Mouse (Mus musculus): ENCODE data around the gene Cfdp1. TPM values are rescaled to one million over a fixed set of nuclear protein-coding genes. Genes with fewer than 3 reads are reported as not detected.
A peak's percentile ranks its signal among the peaks of the same experiment; 100 is the strongest.

Gene Cfdp1
- polyA plus RNA-seq, 1 experiment, result 2.4 TPM

DNA sequence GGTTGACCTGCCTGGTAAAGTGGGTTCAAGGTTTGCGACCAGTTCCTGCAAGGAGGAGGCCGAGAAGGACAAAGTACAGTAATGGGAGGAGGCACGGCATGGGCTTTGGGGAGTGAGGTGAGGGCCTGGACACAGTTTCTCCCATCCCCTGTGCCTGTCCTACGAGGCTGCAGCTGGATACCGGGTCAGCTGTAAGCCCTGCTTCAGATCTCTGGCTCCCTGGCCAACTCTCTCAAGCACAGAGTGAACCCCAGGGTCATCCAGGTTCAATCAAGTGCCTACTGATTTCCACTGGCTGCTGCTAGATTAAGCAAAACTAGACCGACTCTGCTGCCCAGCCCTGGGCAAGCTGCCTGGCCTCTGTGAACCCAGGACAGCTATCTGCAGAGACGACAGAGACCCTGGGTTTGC is 113.8 kb downstream of the Cfdp1 start:
- no peak for TF ChIP-seq CTCF (IDR thresholded peaks at IDR 0.05; ENCODE audit: extremely low read depth, insufficient read depth, insufficient read length, insufficient replicate concordance)
- no peak for TF ChIP-seq POLR2A (IDR thresholded peaks at IDR 0.05; ENCODE audit: low read depth, low read length)
- Histone ChIP-seq H3K36me3 (ENCODE audit: control insufficient read depth, insufficient read depth, low read length) (no peaks in the 10 kb centered on the region), H3K27ac (ENCODE audit: insufficient read depth, low read length) (no peak overlapping the region), H3K4me1 (ENCODE audit: control insufficient read depth, insufficient read depth, insufficient read length) (no peaks in the 10 kb centered on the region; the same call in 1 of the 2 replicates), H3K4me3 (ENCODE audit: extremely low read depth, insufficient read depth, insufficient read length) (no peak overlapping the region), H3K27me3 (ENCODE audit: control insufficient read depth, insufficient read depth, low read length) (peaks cover 12% of the 10 kb centered on the region)
- WGBS, result 82% methylated on average over 7 of the region's 7 CpGs
- no peak for DNase-seq (ENCODE audit: low read depth in 1 of 2, low spot score in 2 of 2)

DNA sequence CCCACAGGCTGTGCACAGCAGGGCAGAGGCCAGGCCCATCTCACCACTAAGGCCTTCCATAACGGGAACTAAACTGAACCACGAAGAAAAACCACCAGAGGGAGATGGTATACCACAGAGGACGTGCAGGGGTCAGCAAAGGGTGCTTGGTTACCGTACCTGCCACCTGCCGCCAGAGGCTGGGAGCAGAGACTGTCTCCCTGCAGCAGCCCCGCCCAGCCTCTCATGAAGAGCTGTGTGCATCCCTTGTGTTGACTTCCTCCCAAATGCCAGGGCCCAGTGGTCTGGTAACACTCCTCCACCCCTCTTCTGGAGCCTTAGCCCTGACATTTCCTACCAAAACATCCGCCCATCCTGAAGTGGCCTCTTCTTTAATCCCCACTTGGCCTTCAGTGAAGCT is 114.5 kb downstream of the Cfdp1 start:
- DNase-seq (ENCODE audit: low read depth in 1 of 2, low spot score in 2 of 2), result no peak
- Histone ChIP-seq H3K4me1 (ENCODE audit: control insufficient read depth, insufficient read depth, insufficient read length) (no peaks in the 10 kb centered on the region; the same call in 1 of the 2 replicates), H3K4me3 (ENCODE audit: extremely low read depth, insufficient read depth, insufficient read length) (no peak overlapping the region), H3K27ac (ENCODE audit: insufficient read depth, low read length) (no peak overlapping the region; the same call in 1 of the 2 replicates), H3K36me3 (ENCODE audit: control insufficient read depth, insufficient read depth, low read length) (no peaks in the 10 kb centered on the region), H3K27me3 (ENCODE audit: control insufficient read depth, insufficient read depth, low read length) (peaks cover 12% of the 10 kb centered on the region)
- TF ChIP-seq CTCF (IDR thresholded peaks at IDR 0.05; ENCODE audit: extremely low read depth, insufficient read depth, insufficient read length, insufficient replicate concordance), result no peak
- TF ChIP-seq POLR2A (IDR thresholded peaks at IDR 0.05; ENCODE audit: low read depth, low read length), result no peak
- WGBS, result 26% methylated on average over 7 of the region's 7 CpGs

DNA sequence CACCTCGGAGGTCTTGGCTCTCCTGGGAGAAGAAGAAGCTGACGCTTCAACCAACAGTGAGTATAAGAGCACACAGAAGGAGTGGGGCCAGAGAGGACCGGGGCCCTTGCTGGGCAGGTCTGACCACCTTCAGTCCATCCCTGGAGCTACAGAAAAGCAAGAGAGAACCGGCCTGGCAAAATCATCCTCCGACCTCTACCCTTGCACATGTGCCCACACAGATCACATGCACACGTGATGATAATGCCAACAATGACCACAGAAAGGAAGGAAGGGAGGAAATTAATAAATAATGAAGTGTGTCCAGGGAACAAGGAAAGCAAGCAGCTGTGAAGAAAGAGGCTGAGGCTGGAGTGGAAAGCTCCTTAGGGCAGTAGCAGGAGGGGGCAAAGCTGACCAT is 115.2 kb downstream of the Cfdp1 start:
- Histone ChIP-seq H3K4me1 (ENCODE audit: control insufficient read depth, insufficient read depth, insufficient read length) (no peaks in the 10 kb centered on the region; the same call in 1 of the 2 replicates), H3K27ac (ENCODE audit: insufficient read depth, low read length) (no peak overlapping the region), H3K4me3 (ENCODE audit: extremely low read depth, insufficient read depth, insufficient read length) (no peak overlapping the region), H3K27me3 (ENCODE audit: control insufficient read depth, insufficient read depth, low read length) (peaks cover 10% of the 10 kb centered on the region), H3K36me3 (ENCODE audit: control insufficient read depth, insufficient read depth, low read length) (no peaks in the 10 kb centered on the region)
- no peak for DNase-seq (ENCODE audit: low read depth in 1 of 2, low spot score in 2 of 2)
- TF ChIP-seq CTCF (IDR thresholded peaks at IDR 0.05; ENCODE audit: extremely low read depth, insufficient read depth, insufficient read length, insufficient replicate concordance), result no peak
- TF ChIP-seq POLR2A (IDR thresholded peaks at IDR 0.05; ENCODE audit: low read depth, low read length), result no peak
- 62% methylated on average over 6 of the region's 6 CpGs for WGBS

DNA sequence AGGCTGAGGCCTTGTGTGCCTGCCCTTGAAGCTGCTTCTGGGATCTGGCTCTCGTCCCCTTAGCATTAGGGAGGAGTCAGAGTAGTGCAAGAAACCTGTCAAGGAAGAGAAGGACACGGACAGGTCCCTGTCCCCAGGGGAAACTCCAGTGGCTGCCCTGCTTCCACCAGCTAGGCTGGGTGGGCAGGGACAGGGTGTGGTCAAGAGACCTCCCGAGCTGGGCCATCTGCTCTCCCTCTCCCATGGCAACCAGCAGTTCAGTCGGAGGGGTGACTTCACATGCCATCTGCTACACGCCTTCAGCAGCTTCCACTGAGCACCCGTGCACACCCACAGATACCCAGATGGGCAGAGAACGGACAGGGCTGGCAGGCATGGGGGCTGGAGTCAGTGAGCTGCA is 117.8 kb downstream of the Cfdp1 start:
- 74% methylated on average over 7 of the region's 7 CpGs for WGBS
- H3K27me3 ChIP-seq (ENCODE audit: control insufficient read depth, insufficient read depth, low read length), result peaks cover 9% of the 10 kb centered on the region
- DNase-seq (ENCODE audit: low read depth in 1 of 2, low spot score in 2 of 2), result no peak
- H3K36me3 ChIP-seq (ENCODE audit: control insufficient read depth, insufficient read depth, low read length), result no peaks in the 10 kb centered on the region
- TF ChIP-seq CTCF (IDR thresholded peaks at IDR 0.05; ENCODE audit: extremely low read depth, insufficient read depth, insufficient read length, insufficient replicate concordance) (no peak), POLR2A (IDR thresholded peaks at IDR 0.05; ENCODE audit: low read depth, low read length) (no peak)
- H3K4me3 ChIP-seq (ENCODE audit: extremely low read depth, insufficient read depth, insufficient read length), result no peak overlapping the region
- H3K4me1 ChIP-seq (ENCODE audit: control insufficient read depth, insufficient read depth, insufficient read length), result peaks cover 3% of the 10 kb centered on the region; the same call in 1 of the 2 replicates
- H3K27ac ChIP-seq (ENCODE audit: insufficient read depth, low read length), result peak overlapping the region; percentile 23; the same call in 1 of the 2 replicates

DNA sequence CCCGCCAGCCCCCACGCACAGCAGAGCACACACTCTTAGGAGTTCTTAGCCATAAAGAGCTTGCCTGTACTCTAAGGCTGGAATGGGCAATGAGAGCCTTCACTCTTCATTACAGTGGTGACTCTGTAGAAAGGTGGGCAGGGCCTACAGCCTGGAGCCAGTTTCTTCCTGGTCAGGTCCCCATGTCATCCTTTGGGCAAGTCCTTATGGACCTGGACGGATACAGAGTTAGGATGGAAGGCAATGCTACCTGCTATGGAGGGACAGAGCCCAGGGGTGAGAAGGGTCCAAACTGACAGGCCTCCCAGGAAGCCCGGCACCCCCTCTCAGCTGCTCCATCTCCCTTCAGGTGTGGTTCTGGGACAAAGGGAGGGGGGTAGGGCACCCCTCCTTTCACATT is 118.3 kb downstream of the Cfdp1 start:
- WGBS, result 67% methylated on average over 4 of the region's 4 CpGs
- H3K27me3 ChIP-seq (ENCODE audit: control insufficient read depth, insufficient read depth, low read length), result peaks cover 14% of the 10 kb centered on the region

DNA sequence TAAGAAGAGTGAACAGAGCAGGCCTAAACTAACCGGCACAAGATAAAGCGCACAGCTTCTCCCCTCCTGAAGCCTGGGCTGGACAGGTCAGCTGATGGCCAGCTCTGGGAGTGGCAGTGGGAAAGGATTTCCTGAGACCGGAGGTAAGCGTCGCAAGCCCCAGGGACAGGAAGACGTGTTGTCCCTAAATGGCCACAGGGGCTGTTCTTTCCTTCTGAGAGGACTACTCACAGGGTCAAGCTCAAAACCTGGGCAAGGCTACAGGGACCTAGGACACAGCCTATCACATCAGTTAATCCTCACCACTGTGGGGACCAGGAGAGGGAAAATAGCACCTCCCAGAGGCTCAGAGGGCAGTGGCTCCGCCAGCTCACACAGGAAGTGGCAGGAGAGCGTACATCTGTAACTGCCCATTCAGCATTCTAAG is 118.7 kb downstream of the Cfdp1 start:
- TF ChIP-seq CTCF (IDR thresholded peaks at IDR 0.05; ENCODE audit: extremely low read depth, insufficient read depth, insufficient read length, insufficient replicate concordance) (no peak), POLR2A (IDR thresholded peaks at IDR 0.05; ENCODE audit: low read depth, low read length) (no peak)
- Histone ChIP-seq H3K4me3 (ENCODE audit: extremely low read depth, insufficient read depth, insufficient read length) (no peak overlapping the region), H3K27me3 (ENCODE audit: control insufficient read depth, insufficient read depth, low read length) (peaks cover 16% of the 10 kb centered on the region), H3K36me3 (ENCODE audit: control insufficient read depth, insufficient read depth, low read length) (no peaks in the 10 kb centered on the region), H3K4me1 (ENCODE audit: control insufficient read depth, insufficient read depth, insufficient read length) (peaks cover 6% of the 10 kb centered on the region; the same call in 1 of the 2 replicates), H3K27ac (ENCODE audit: insufficient read depth, low read length) (peak overlapping the region; percentile 60)
- DNase-seq (ENCODE audit: low read depth in 1 of 2, low spot score in 2 of 2), result no peak
- WGBS, result 46% methylated on average over 8 of the region's 8 CpGs

More for the DNA sequence above, 118.3 kb downstream of the Cfdp1 start:
- TF ChIP-seq CTCF (IDR thresholded peaks at IDR 0.05; ENCODE audit: extremely low read depth, insufficient read depth, insufficient read length, insufficient replicate concordance), result no peak
- TF ChIP-seq POLR2A (IDR thresholded peaks at IDR 0.05; ENCODE audit: low read depth, low read length), result no peak
- DNase-seq (ENCODE audit: low read depth in 1 of 2, low spot score in 2 of 2), result no peak
- Histone ChIP-seq H3K4me3 (ENCODE audit: extremely low read depth, insufficient read depth, insufficient read length) (no peak overlapping the region), H3K36me3 (ENCODE audit: control insufficient read depth, insufficient read depth, low read length) (no peaks in the 10 kb centered on the region), H3K4me1 (ENCODE audit: control insufficient read depth, insufficient read depth, insufficient read length) (peaks cover 6% of the 10 kb centered on the region; the same call in 1 of the 2 replicates), H3K27ac (ENCODE audit: insufficient read depth, low read length) (peak overlapping the region; percentile 0; the same call in 1 of the 2 replicates)

DNA sequence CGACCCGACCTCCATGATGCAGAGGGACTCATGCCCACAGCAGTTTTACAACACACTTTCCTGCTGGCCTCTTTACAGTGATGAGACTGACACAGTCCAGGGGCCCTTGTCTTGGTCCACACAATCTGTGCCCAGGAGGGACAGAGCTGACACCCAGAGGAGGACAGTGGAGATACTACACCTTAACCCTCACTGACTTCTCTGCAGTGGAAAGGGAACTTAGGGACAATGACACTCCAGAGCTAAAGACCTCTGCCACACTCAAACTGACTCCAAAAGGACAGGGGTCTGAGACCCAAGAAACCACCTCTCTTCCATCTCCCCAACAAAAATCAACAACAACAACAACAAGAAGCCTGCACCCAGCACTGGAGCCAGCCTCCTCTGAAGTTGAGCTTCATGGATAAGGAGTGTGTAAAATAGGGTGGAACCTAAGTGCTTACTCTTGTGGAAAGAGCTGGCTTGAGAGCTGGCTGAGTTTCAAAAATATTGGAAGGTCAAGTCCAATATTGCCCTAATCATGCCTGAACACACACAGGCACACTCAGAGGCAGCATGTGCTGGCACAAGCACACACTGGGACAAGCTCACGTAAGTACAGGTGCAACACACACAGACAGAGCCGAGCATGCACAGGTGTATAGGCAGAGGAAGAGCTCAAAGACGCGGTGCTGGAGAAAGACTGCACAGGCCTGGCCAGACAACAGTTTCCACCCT is 119.7 kb downstream of the Cfdp1 start:
- Histone ChIP-seq H3K4me1 (ENCODE audit: control insufficient read depth, insufficient read depth, insufficient read length) (peaks cover 6% of the 10 kb centered on the region; the same call in 1 of the 2 replicates), H3K36me3 (ENCODE audit: control insufficient read depth, insufficient read depth, low read length) (no peaks in the 10 kb centered on the region), H3K4me3 (ENCODE audit: extremely low read depth, insufficient read depth, insufficient read length) (no peak overlapping the region), H3K27me3 (ENCODE audit: control insufficient read depth, insufficient read depth, low read length) (peaks cover 16% of the 10 kb centered on the region), H3K27ac (ENCODE audit: insufficient read depth, low read length) (peak overlapping the region; percentile 60)
- TF ChIP-seq POLR2A (IDR thresholded peaks at IDR 0.05; ENCODE audit: low read depth, low read length) (no peak), CTCF (IDR thresholded peaks at IDR 0.05; ENCODE audit: extremely low read depth, insufficient read depth, insufficient read length, insufficient replicate concordance) (no peak)
- no peak for DNase-seq (ENCODE audit: low read depth in 1 of 2, low spot score in 2 of 2)
- WGBS, result 50% methylated on average over 6 of the region's 6 CpGs
